Mouse (Mus musculus): Measurements from ENCODE around the gene Avil.

The Avil gene

DNA sequence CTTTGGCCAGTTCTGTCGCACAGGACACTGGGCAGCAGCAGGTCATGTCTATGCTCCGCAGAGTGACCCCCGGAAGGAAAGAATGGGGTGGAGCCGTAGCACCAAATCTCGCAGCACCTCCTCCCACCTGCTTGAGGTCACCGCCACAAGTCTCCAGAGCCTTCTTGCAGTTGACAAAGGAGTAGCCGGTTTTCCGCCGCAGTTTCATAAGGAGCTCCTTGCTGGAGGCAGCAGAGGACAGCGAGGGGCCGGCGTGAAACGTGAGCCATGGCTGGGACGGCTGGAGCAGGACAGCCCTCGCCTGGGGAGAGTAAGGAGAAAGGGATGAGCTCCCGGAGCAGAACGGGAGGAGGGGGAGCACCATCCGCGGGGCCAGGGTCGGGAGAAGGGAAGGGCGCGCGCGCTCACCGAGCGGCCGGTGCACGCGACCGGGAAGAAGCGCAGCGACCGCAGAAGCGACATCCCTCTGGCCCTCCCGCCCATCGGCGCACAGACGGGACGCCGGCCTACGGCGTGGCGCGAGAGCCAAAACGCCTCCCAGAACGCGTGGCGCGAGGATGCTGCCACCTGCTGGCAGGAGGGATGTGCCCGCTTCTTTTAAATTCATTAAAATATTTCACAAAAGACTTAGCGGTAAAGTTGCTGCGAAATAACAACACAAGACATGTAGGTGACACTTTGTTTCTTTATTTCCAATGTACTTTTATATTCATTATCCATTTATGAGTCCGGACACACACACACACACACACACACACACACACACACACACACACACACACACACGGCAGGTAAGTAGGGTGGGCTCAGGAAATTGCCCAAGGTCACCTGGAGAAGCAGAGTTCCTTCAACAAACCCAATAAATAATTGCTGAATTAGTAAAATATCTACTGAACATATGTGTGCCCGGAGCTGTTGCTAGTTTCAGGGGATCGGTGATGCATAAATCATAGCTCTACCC lies 30.1 kb downstream of the Avil start, which contains the start of gene Tsfm:
Tsfm (minus strand) TSS at position 505 of the 961 bp plus-strand sequence.
- peak; percentile 90 for DNase-seq (ENCODE audit: low read depth)

DNA sequence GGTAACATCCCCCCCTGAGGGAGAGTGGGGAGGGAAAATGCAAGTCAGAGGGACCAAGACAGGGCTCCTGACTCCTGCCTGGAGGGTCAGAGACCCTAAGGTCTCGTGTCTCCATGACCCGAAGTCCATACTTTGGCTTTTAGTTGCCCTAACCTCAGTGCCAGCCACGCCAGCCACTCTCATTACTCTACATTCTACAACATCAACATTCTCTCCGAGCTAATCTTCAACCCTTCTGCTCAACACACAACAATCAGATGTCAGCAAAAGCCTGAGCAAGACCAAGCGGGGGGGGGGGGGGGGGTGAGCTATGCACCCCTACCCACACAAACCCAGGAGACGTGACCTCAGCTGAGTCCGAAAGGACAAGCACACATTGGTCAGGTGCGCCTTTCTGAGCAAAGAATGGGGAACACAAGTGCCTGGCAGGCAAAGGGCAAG lies 32.8 kb downstream of the Avil start:
- no peak for DNase-seq (ENCODE audit: low read depth)

DNA sequence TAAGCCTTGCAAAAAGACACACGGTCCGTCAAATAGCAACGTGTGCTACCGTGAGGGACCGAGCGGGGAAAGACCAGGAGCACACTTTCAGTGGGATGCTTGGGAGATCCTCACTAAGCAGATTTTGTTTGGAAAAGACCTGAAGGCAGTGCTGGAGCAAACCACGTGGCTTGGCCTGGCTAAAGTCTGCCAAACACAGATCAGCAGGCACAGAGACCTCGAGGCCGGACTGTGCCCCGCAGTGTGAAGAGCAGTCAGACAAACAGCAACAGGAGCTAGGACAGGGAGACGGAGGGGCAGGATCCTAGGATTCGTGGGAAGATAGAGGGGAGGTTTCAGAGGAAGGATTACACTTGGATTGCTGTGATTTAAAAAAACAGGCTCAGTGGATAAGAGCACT lies 35.8 kb downstream of the Avil start:
- DNase-seq (ENCODE audit: low read depth) = no peak

DNA sequence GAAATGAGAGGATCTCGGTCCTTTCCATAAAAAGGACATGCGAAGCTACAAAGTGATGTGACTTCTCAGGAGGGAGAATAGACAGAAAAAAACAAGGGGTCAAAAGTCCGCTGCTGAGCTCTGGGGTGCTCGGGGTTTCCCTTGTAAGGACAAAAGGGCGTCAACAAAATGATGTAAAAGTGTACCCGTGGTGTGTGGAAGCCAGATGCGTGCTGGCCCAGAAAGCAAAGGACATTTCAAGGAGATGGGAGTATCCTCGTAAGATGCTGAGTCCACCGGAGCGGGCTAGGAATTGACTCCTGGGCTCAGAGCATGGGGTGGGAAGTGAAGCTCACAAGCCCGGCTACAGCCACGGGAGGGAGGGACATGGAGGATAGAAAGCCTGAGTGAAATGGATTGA lies 37.1 kb downstream of the Avil start:
- DNase-seq (ENCODE audit: low read depth) = no peak

DNA sequence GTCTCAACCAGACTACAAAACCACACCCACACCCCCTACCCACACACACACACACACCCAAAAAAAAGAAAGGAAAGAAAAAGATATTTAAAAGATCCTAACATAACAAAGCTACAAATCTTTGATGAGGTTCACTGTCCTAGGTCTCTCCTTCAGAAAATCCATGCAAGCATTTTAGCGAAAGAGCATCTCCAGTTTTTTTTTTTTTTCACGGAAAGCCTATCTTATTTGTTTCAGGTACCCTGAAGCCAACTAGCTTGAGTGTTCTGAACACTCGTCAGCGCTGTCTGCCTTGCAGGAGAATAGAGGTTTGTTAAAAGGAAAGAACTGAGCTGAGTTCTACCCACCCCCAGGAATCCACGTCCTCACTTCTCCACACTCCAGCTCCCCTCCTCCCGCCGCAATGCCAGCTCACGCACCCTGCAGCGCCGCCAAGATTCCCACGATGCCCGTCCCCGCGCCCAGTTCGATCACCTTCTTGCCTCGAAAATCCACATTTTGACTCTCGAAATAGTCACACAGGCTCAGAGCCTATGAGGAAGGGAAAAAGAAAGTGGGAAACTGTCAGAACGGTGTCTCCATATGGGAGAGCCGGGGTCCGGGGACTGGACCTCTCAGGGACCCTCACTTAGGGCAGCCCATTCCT lies 40.2 kb downstream of the Avil start:
- DNase-seq (ENCODE audit: low read depth) = no peak

DNA sequence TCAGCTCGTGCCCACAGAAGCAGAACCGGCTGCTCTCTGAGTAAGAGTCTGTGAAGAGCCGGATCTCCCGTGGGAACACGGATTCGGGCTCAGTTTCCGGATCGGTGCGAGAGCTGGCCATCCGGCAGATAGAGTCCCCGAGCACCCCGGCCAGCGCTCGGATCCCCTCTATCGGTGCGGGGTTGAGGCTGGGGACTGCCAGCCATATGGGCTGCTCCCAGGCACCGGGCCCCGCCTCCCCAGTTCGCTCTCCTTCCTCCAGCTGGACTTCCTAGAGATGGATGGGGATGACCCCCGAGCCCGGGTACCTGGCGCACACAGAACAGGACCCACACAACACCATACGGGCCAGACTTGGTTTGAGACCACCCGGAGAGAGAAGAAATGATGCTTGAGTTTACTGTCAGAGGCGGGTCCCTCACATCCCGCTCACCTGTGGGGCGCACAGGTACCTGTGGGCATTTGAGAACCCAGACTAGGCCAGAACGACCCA lies 40.8 kb downstream of the Avil start, which contains the start of the genes Mettl1 and Eef1akmt3:
Mettl1 (plus strand) TSS at position 141 of the 493 bp plus-strand sequence.
Eef1akmt3 (minus strand) TSS at position 240 of the 493 bp plus-strand sequence.
- DNase-seq (ENCODE audit: low read depth) = peak; percentile 27

DNA sequence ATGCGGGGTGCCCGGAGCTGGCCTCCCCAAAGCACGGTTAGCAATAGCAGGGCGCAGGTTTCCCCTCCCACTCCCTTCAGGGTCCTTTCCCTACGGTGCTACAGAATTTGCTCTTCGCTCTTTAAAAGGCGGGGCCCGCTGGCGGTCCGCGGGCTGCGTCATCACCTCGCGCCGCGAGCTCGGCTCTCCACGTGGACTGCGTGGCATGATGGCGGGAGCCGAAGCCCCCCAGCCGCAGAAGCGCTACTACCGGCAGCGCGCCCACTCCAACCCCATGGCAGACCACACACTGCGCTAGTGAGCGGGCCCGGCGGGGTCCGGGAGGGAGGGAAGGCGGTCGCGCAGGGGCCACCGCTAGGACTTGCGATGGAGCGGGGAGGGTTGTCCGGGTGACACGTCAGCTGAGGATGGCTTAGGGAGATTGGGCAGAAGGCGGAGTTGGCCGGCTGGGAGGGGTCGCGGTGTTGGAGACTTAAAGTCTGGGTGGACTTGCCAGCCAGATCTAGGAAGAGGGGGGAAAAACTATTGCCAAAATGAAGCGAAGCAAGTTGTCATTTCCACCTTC lies 41.3 kb downstream of the Avil start:
- DNase-seq (ENCODE audit: low read depth) = peak; percentile 94

DNA sequence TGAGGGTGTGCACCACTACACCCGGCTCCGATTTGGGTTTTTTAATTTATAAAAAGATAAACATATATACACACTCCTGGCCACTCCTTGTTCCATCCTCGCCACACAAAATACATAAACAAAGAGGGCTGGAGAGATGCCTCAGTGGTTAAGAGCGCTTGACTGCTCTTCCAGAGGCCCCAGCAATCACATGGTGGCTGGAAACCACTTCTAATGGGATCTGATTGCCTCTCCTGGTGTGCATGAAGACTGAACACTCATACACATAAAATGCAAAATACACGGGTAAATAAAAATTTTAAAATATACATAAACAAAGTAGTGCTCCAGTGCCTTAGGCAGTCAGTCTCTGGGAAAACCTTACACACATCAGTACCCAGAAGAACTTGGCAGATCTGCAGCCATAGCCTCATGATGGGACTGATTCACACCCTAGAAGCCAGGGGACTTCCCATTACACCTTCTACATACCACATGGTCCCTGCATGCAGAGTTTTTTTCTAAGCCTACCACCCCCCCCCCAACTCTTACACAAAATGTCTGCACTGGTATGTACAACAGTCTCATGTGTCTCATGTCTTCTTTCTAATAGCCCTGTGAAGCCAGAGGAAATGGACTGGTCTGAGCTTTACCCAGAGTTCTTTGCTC lies 42.1 kb downstream of the Avil start:
- DNase-seq (ENCODE audit: low read depth) = peak; percentile 26

DNA sequence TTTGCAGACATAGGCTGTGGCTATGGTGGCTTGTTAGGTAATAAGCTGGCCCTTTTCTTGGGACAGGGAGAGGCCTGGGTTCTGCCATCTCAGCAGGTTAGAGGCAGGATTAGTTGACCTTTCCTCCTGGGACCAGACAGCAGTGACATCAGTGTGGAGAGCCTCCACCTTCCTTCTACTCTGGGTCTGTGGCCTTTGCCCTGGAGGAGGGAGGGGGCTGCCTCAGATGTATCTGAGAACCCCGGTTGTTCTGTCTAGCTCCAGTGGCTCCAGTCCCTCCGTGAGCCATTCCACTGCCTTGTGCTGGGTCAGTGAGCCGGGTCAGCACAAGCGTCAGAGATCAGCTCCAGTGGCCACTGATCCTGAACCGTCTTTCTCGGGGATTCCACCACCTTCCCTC lies 42.7 kb downstream of the Avil start:
- no peak for DNase-seq (ENCODE audit: low read depth)

DNA sequence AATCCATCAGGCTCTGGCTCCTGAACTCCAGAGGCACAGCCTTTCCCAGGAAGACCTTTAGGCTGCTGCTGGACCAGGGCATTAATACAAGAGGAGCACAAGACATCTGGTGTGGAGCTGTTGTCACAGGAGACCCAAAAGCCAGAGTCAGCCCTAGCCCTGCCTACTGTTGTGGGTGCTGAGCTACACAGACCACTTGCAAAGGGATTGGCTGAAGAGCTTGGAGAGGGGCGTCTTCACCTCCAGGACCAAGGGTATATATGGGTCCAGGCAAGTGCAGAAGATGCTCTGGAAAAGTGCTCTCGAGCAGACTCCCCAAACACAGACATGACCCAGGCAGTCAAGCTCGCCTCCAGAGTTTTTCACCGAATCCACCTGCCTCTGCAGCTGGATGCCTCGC lies 47.4 kb downstream of the Avil start, which contains the start of gene Cyp27b1:
Cyp27b1 (plus strand) TSS at position 297 of the 400 bp plus-strand sequence.
- no peak for DNase-seq (ENCODE audit: low read depth)

DNA sequence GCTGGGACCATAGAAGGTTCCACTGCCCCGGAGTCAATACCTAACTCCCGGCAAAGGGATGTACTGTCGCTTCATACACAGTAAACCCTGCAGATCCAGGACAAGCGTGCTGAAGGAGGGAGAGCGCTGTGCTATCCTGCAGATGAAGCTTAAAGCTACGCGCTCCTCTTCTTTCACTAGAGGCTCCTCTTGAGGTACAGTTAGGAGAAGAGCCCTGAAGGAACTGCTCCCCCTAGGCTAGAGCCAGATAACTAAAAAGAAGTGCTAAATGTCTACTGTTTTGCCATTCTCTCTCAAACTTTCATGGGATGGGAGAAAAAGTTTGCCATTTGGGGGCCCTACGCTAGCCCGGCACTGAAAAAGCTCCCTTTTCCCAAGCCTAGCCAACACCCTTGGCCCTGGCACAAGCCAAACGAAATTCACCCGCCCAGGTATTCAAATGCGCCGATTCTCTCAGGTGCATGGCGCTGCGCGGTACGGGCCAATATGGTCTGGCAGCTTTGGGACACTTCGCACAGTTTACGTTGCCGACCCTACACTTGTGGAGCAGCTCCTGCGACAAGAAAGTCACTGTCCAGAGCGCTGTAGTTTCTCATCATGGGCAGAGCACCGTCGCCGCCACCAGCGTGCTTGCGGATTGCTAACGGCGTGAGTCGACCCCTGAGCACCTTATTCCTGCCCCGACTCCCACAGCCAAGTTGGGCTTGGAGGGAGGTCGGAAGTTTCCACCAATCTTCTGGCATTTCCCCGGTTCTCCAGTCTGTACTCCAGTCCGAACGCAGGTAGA lies 48.3 kb downstream of the Avil start:
- no peak for DNase-seq (ENCODE audit: low read depth)

DNA sequence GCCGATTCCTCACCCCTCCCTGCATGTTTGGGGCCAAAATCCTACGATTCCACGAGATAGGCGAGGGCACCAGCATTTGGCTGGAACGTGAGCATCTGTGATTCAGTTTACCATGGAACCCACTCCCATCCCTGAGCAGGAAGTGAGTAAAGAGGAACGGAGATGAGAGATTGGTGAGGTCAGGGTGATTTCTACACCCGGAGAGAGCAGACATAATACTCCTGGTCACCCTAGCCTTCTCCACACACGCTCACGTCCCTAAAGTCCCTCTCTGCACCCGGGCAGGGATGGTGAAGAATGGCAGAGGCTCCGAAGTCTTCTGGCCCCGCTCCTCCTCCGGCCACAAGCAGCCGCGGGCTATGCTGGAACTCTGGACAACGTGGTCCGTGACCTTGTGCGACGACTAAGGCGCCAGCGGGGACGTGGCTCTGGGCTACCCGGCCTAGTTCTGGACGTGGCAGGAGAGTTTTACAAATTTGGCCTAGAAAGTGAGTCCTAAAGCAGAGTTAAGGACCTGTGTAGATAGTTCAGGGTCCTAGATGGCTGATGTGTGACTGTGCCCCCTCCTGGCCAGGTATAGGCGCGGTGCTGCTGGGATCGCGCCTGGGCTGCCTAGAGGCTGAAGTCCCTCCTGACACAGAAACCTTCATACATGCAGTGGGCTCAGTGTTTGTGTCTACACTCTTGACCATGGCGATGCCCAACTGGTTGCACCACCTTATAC lies 49.0 kb downstream of the Avil start:
- no peak for DNase-seq (ENCODE audit: low read depth)

DNA sequence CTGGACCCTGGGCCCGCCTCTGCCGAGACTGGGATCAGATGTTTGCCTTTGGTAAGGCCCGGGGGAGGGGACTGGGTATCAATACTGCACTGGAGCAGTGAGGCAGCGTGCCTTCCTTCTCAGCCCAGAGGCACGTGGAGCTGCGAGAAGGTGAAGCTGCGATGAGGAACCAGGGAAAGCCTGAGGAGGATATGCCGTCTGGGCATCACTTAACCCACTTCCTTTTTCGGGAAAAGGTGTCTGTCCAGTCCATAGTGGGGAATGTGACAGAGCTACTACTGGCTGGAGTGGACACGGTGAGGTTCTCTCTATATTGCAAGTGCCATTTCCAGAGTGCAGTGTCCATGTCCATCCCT lies 49.6 kb downstream of the Avil start:
- DNase-seq (ENCODE audit: low read depth) = no peak

DNA sequence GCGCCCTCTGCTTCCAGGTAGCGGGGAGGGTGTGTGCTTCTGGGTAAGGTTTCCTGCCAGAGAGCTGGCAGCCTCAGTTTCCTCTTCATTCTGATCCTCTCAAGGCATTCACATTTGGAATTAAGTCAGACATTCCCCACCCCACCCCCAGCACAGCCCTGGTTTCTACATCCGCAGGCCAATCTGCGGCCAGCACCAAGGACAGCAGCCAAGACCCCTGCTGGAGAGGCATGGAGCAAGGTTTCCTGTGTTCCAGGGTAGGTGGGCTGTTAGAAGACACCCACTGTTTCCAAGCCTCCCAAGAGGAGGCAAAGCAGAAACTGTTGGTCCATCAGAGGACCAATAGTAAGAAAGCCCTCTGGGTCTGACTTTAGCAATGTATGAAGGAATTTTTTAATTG lies 54.1 kb downstream of the Avil start:
- DNase-seq (ENCODE audit: low read depth) = no peak

DNA sequence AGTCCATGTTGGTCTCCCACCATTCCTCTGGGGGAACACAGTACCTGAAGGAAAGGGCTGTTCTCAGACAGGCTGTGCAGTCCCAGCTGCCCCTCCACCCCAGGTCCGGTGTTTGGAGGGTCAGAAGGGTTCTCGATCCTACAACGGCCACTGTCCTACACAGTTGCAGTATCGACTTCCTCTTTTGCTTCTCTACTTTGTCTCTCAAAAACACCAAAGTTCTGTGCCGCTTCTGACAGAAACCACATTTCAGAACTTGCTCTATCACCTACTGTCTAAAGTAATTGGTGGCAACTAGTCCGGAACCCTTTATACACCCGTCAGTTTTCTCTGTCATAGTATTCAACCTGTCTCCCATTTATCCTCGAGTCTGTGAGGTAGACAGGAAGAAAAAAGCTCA lies 54.9 kb downstream of the Avil start:
- DNase-seq (ENCODE audit: low read depth) = no peak

DNA sequence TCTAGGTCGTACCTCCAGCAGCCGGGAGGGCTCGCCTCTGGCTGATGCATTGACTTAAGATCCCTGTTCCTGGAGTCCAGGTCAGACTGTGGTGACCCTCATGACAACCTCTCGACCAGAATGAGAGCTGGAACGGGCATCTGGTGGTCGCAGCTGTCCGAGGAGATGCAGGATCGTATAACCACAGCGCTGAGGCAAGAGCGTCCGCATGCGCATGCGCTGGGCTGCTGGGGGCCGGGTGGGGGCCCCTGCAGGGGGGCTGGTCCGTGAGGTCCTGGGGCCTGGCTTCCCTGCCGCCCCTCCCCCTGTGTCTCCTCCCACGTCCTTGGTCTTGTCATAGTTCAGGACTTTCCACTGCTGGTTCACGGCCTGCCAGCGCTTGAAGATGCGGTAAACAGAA lies 56.0 kb downstream of the Avil start:
- no peak for DNase-seq (ENCODE audit: low read depth)

DNA sequence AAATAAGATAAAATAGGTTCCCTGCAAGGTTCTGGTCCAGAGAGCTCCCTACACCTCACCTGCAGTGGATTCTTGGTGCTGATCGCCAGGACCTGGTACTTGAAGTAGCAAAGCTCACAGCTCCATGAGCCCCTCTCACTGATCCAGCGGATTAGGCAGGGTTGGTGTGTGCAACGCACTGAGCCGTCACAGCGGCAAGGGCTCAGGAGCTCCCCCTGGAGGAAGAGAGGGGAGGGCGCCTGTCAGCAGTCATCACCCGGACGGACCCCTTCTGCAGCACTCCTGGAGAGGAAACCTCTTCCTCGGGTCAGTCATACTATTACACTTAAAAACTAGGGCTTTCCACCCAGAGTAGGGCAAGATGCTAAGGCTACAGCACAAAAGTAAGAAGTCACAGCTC lies 57.7 kb downstream of the Avil start:
- DNase-seq (ENCODE audit: low read depth) = peak; percentile 78

DNA sequence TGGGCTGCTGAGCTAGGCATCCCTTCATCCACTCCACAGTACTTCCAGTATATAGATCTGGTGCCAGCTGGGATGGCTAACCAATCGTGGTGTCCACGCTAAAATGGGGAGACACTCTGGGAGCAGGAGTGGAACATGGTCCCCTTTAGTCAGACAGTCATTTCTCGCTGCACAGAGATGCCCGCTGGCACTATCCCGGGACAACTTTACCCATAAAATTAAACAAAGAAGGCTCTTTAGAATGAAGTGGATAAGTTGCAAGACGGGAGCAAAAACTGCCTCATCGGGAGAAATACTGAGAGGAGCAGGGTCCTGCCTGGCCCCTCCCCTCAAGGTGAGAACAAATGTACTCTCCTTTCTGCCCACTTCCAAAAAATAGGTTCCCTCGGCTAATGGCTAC lies 58.2 kb downstream of the Avil start:
- no peak for DNase-seq (ENCODE audit: low read depth)

DNA sequence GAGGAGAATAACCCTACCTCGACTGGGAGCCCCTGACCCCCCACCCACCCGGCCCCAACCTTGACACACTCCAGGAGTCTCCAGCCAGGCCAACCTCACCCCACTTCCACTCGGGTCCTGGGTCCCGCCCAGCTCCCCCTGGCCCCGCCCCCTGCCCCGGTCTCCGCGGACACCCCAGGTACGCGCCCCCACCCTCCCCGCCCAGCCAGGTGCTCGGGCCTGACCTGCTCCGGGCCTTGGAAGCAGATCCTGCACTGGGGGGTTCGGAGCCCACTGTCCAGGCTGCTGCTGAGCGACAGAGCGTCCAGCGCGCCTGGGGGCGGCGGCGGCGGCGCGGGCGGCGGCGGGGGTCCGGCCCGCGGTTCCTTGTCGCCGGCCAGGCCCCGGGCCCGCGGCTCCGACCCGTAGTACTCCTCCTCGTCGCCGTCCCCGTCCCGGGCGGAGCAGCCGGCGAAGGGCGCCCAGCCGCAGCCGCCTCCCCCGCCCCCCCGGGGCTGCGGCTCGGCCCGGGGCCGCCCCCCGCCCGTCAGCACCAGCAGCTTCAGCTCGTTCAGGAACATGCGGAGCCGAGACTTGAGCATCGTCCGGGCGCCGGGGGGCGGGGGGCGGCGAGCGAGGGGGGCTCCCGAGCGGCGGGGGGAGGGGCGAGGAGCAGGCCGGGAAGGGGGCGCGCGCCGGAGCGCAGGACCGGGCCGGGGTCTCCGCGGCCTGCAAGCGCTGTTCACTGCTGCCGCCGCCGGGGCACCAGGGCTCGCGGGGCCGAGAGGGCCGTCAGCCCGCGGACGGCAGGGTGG lies 58.9 kb downstream of the Avil start:
- no peak for DNase-seq (ENCODE audit: low read depth)
